ENCODE assay signal across 12 mouse cellular contexts in the genomic region with DNA sequence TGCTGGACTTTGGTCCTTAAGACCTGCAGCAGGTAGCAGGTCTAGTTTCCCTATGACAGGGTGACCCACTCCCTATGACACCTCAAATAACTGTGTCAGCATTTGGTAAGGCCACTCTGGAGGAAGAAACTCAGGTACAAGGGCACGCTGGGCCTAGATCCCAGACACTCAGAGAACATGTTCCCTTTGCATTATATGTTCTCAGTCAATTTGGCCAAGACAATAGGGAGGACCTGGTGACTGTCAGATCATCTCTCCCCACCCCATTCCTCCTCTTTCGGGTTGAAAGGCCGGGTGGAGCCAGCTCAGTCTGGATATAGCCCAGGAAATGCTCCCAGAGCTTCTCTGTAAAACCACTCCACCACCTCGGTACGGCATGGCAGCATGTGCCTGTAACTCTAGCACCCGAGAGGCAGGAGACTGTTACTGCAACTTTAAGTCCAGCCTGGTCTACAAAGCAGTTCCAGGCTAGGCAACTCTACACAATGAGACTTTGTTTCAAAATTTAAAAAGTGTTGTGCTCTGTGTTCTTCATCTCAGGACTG. TPM values are rescaled to one million over a fixed set of nuclear protein-coding genes. Genes with fewer than 3 reads are reported as not detected.
DNase-seq lines count a peak whose midpoint lies in the region; ATAC-seq and TF ChIP-seq lines count a peak whose summit lies in the region.
"Had no signal": no experiment of that assay in that cellular context is flagged by ENCODE, and none has a peak within 500 bp of the region (broad histone marks: within the 10 kb centered on the region; RNA-seq: fewer than 3 reads in every experiment).

No protein-coding gene starts in this region.

- H3K27me3 ChIP-seq in forebrain, embryonic 12.5 days = no peaks in the 10 kb centered on the region
- no peaks in the 10 kb centered on the region for H3K27me3 ChIP-seq in intestine, postnatal 0 days (replicated peaks; ENCODE audit: control insufficient read depth, insufficient read depth, low read length)

- H3K9me3 ChIP-seq in forebrain, embryonic 12.5 days = no peaks in the 10 kb centered on the region
- H3K9me3 ChIP-seq in intestine, postnatal 0 days (ENCODE audit: control insufficient read depth) = no peaks in the 10 kb centered on the region

- H3K4me1 ChIP-seq in forebrain, embryonic 12.5 days = peaks cover 34% of the 10 kb centered on the region
- no peaks in the 10 kb centered on the region for H3K4me1 ChIP-seq in intestine, postnatal 0 days (replicated peaks; ENCODE audit: control insufficient read depth, insufficient read depth, low read length)
- no peaks in the 10 kb centered on the region; the same call in 1 of the 2 replicates for H3K4me1 ChIP-seq in olfactory bulb, adult 2 months (ENCODE audit: control insufficient read depth, insufficient read depth, low read length)

- peak overlapping the region; percentile 25 for H3K9ac ChIP-seq in forebrain, embryonic 12.5 days
- H3K9ac ChIP-seq in intestine, postnatal 0 days (ENCODE audit: low read depth, low read length) = no peak overlapping the region

- H3K27ac ChIP-seq in layer of hippocampus, adult 2 months = peak overlapping the region; percentile 62; the same call in 1 of the 2 replicates
- H3K27ac ChIP-seq in forebrain, embryonic 12.5 days = peak overlapping the region; percentile 75
- no peak overlapping the region for H3K27ac ChIP-seq in intestine, postnatal 0 days (ENCODE audit: low read depth, low read length)
- H3K27ac ChIP-seq in olfactory bulb, adult 2 months (ENCODE audit: insufficient read depth, low read depth, low read length) = peak overlapping the region; percentile 12; the same call in 1 of the 2 replicates
- H3K27ac ChIP-seq: heart, adult 2 months had no signal

- H3K4me2 ChIP-seq in forebrain, embryonic 12.5 days = no peak overlapping the region
- no peak overlapping the region for H3K4me2 ChIP-seq in intestine, postnatal 0 days (replicated peaks; ENCODE audit: low read depth)
- H3K4me2 ChIP-seq: liver, embryonic 11.5 days had no signal

- no peak for DNase-seq in layer of hippocampus, adult 2 months (ENCODE audit: low spot score in 2 of 2)
- no peak for DNase-seq in layer of hippocampus, adult 11-12 months (ENCODE audit: low spot score)
- no peak for DNase-seq in kidney, adult 11 months
- no peak for DNase-seq in kidney, postnatal 10 days
- DNase-seq in urinary bladder, postnatal 36 days (ENCODE audit: low spot score in 2 of 2) = no peak
- DNase-seq: adrenal gland, adult 8-10 months; heart, adult 2 months had no signal

- peaks cover 16% of the 10 kb centered on the region; the same call in 1 of the 2 replicates for H3K36me3 ChIP-seq in forebrain, embryonic 12.5 days (replicated peaks)
- H3K36me3 ChIP-seq in intestine, postnatal 0 days (ENCODE audit: control insufficient read depth, insufficient read depth) = peaks cover 4% of the 10 kb centered on the region; the same call in 1 of the 2 replicates

- TF ChIP-seq POLR2A in olfactory bulb, adult 2 months (IDR thresholded peaks at IDR 0.05; ENCODE audit: insufficient read depth, low read depth, low read length) = no peak

- no peak overlapping the region for H3K4me3 ChIP-seq in layer of hippocampus, adult 2 months
- no peak overlapping the region for H3K4me3 ChIP-seq in forebrain, embryonic 12.5 days (replicated peaks)
- no peak overlapping the region for H3K4me3 ChIP-seq in intestine, postnatal 0 days (ENCODE audit: low read depth, low read length)
- H3K4me3 ChIP-seq in olfactory bulb, adult 2 months (ENCODE audit: insufficient read depth, low read depth, low read length) = no peak overlapping the region
- H3K4me3 ChIP-seq: heart, adult 2 months had no signal

- TF ChIP-seq CTCF in layer of hippocampus, adult 2 months (conservative IDR thresholded peaks at IDR 0.05) = peak; percentile 36
- TF ChIP-seq CTCF in intestine, postnatal 0 days (IDR thresholded peaks at IDR 0.05; ENCODE audit: low read depth) = no peak
- TF ChIP-seq CTCF in olfactory bulb, adult 2 months (IDR thresholded peaks at IDR 0.05; ENCODE audit: insufficient read depth, low read depth, low read length) = no peak

- ATAC-seq in forebrain, embryonic 12.5 days (ENCODE audit: low FRiP score) = no peak
- ATAC-seq in intestine, postnatal 0 days = 0 out of 2 replicates have a peak, but pooled peaks have one; percentile 16

- 42% methylated on average over 6 of the region's 6 CpGs for WGBS in forebrain, embryonic 12.5 days
- WGBS in intestine, postnatal 0 days = 75% methylated on average over 6 of the region's 6 CpGs
- WGBS in olfactory bulb, adult 2 months = 77% methylated on average over 6 of the region's 6 CpGs

RNA-seq across cellular contexts. Expression of a gene that starts 25.1 kb away (rescaled TPM):
- 10 to 100 TPM; 49.9 to 56.2 TPM for total RNA-seq in layer of hippocampus, adult 2 months (2021)
- polyA plus RNA-seq in forebrain, embryonic 12.5 days (2016; fragmentation: Nextera tagmentation; extraction: Ambion mirVana) = 123 and 125 TPM in 2 replicates
- 68.9 and 77.2 TPM in 2 replicates for polyA plus RNA-seq in intestine, postnatal 0 days (2015; fragmentation: Nextera tagmentation; extraction: Ambion mirVana)
- not detected in 2 replicates for polyA plus RNA-seq in olfactory bulb, adult 2 months (2012; ENCODE audit: insufficient read depth, insufficient read length, low replicate concordance, missing spikeins)

RNA-seq across cellular contexts. Expression of a gene that starts 25.1 kb away (rescaled TPM):
- 10 to 100 TPM; 15.7 to 18.3 TPM for total RNA-seq in layer of hippocampus, adult 2 months (2021)
- polyA plus RNA-seq in forebrain, embryonic 12.5 days (2016; fragmentation: Nextera tagmentation; extraction: Ambion mirVana) = 20.0 and 22.2 TPM in 2 replicates
- 8.4 and 8.9 TPM in 2 replicates for polyA plus RNA-seq in intestine, postnatal 0 days (2015; fragmentation: Nextera tagmentation; extraction: Ambion mirVana)
- not detected in 2 replicates for polyA plus RNA-seq in olfactory bulb, adult 2 months (2012; ENCODE audit: insufficient read depth, insufficient read length, low replicate concordance, missing spikeins)

RNA-seq across cellular contexts. Expression of a gene that starts 51.1 kb away (rescaled TPM):
- total RNA-seq in layer of hippocampus, adult 2 months (2021) = 1 to 10 TPM; 4.9 to 5.6 TPM
- polyA plus RNA-seq in forebrain, embryonic 12.5 days (2016; fragmentation: Nextera tagmentation; extraction: Ambion mirVana) = 31.9 and 35.3 TPM in 2 replicates
- polyA plus RNA-seq in intestine, postnatal 0 days (2015; fragmentation: Nextera tagmentation; extraction: Ambion mirVana) = 5.7 and 7.5 TPM in 2 replicates
- polyA plus RNA-seq in olfactory bulb, adult 2 months (2012; ENCODE audit: insufficient read depth, insufficient read length, low replicate concordance, missing spikeins) = not detected in 2 replicates

RNA-seq across cellular contexts. Expression of a gene that starts 51.2 kb away (rescaled TPM):
- 1 to 10 TPM in 1 of 2 experiments, under 1 TPM in 1; 0.91 to 1.6 TPM for total RNA-seq in layer of hippocampus, adult 2 months (2021)
- 0.37 and 0.84 TPM in 2 replicates for polyA plus RNA-seq in forebrain, embryonic 12.5 days (2016; fragmentation: Nextera tagmentation; extraction: Ambion mirVana)
- polyA plus RNA-seq in intestine, postnatal 0 days (2015; fragmentation: Nextera tagmentation; extraction: Ambion mirVana) = 0.65 and 0.86 TPM in 2 replicates
- polyA plus RNA-seq in olfactory bulb, adult 2 months (2012; ENCODE audit: insufficient read depth, insufficient read length, low replicate concordance, missing spikeins) = not detected in 2 replicates
- total RNA-seq: megakaryocyte, adult 5-6 weeks had no signal

Comparison
In these comparisons a context has a peak if more than half of its experiments do, and no peak if none do; other contexts are left out.
1. RNA of a gene that starts 25.1 kb away (polyA plus RNA-seq): 123 to 125 TPM in forebrain, embryonic 12.5 days and 68.9 to 77.2 TPM in intestine, postnatal 0 days; not detected in olfactory bulb, adult 2 months; every median in the first group is over 10 times any median in the second.